Mouse (Mus musculus) myocyte (in vitro differentiated cells): ENCODE measurements at regions not wholly inside any gene's neighbourhood (a gene's known extent, or its start where the extent isn't known, plus 50 kb on each side); places are given as distances from the start of the nearest gene placed in this dataset.

Experiments
- H3K27me3 ChIP-seq: one replicate; pipeline ENCODE4 v1.6.1; 2011; ENCODE audit not compliant: control insufficient read depth, insufficient read depth, insufficient read length
- H3K36me3 ChIP-seq: one replicate; pipeline ENCODE4 v1.6.1; 2011; ENCODE audit not compliant: control insufficient read depth, insufficient read depth
- H3K4me2 ChIP-seq: one replicate; pipeline ENCODE4 v1.6.1; 2011; ENCODE audit warnings: low read depth, control low read depth
- H3K4me3 ChIP-seq: one replicate; pipeline ENCODE4 v1.5.1; 2011; ENCODE audit warnings: mild to moderate bottlenecking, control low read depth, moderate library complexity
- H3K79me2 ChIP-seq: one replicate; pipeline ENCODE4 v1.6.1; 2011; ENCODE audit not compliant: control insufficient read depth, insufficient read depth
- H3ac ChIP-seq: one replicate; pipeline ENCODE4 v1.6.1; 2011; ENCODE audit not compliant: control insufficient read depth, insufficient read length
- CEBPB ChIP-seq: IDR thresholded peaks from 2 replicates; pipeline ENCODE4 v1.6.1; 2011; ENCODE audit warnings: mild to moderate bottlenecking, moderate library complexity; ENCODE audit not compliant: poor library complexity, insufficient read depth, severe bottlenecking
- E2F4 ChIP-seq: IDR thresholded peaks from one replicate; pipeline ENCODE4 v1.6.1; 2011; ENCODE audit warnings: mild to moderate bottlenecking, control low read depth, moderate library complexity; ENCODE audit not compliant: insufficient read depth
- MAX ChIP-seq: IDR thresholded peaks from one replicate; pipeline ENCODE4 v1.6.1; 2011; ENCODE audit warnings: low read depth, mild to moderate bottlenecking, control low read depth
- MYOD1 ChIP-seq, 3 experiments: IDR thresholded peaks; one replicate each; pipeline ENCODE4 v1.6.1; 2011; ENCODE audit warnings: control low read depth in 2 of 3, low read depth in 2 of 3, mild to moderate bottlenecking in 2 of 3, moderate library complexity in 1 of 3; ENCODE audit not compliant: insufficient read length in 2 of 3, control insufficient read depth in 1 of 3
- MYOG ChIP-seq, 3 experiments: IDR thresholded peaks; one replicate each; pipeline ENCODE4 v1.6.1; 2011; ENCODE audit warnings: control low read depth in 2 of 3, low read depth in 2 of 3, mild to moderate bottlenecking in 2 of 3; ENCODE audit not compliant: insufficient read length in 2 of 3, control insufficient read depth in 1 of 3, insufficient read depth in 1 of 3
- POLR2A ChIP-seq: IDR thresholded peaks from one replicate; pipeline ENCODE4 v1.6.1; 2011; ENCODE audit warnings: low read depth, mild to moderate bottlenecking, control low read depth, moderate library complexity; ENCODE audit not compliant: insufficient read length
- POLR2AphosphoS2 ChIP-seq: IDR thresholded peaks from one replicate; pipeline ENCODE4 v1.6.1; 2011; ENCODE audit warnings: low read depth, control low read depth; ENCODE audit not compliant: insufficient read length
- REST ChIP-seq: IDR thresholded peaks from one replicate; pipeline ENCODE4 v1.6.1; 2011; ENCODE audit warnings: mild to moderate bottlenecking, control low read depth, moderate library complexity; ENCODE audit not compliant: insufficient read depth, insufficient read length
- SRF ChIP-seq: IDR thresholded peaks from one replicate; pipeline ENCODE4 v1.6.1; 2011; ENCODE audit warnings: low read depth; ENCODE audit not compliant: control insufficient read depth, insufficient read length
- TCF12 ChIP-seq: IDR thresholded peaks from one replicate; pipeline ENCODE4 v1.6.1; 2011; ENCODE audit warnings: mild to moderate bottlenecking, control low read depth; ENCODE audit not compliant: poor library complexity, insufficient read depth, severe bottlenecking
- TCF3 ChIP-seq: IDR thresholded peaks from one replicate; pipeline ENCODE4 v1.6.1; 2011; ENCODE audit warnings: low read depth, control low read depth; ENCODE audit not compliant: insufficient read length
- USF1 ChIP-seq: IDR thresholded peaks from one replicate; pipeline ENCODE4 v1.6.1; 2011; ENCODE audit warnings: low read depth, mild to moderate bottlenecking, control low read depth, moderate library complexity

GRCm38 (mm10) chr10:22908640-22909039, 88.7 kb upstream of the Tcf21 start:
- H3K4me3 ChIP-seq: no peak overlapping the region

GRCm38 (mm10) chr10:22905281-22905680, 85.3 kb upstream of the Tcf21 start:
- no peak overlapping the region for H3ac ChIP-seq
- no peaks in the 10 kb centered on the region for H3K79me2 ChIP-seq
- no peaks in the 10 kb centered on the region for H3K27me3 ChIP-seq
- no peaks in the 10 kb centered on the region for H3K36me3 ChIP-seq
- TF ChIP-seq POLR2A (no peak), MYOD1 (IDR thresholded peaks at IDR 0.05; ENCODE audit: control insufficient read depth in 1 of 3, insufficient read length in 2 of 3, low read depth in 2 of 3) (no peak), CEBPB (no peak), TCF12 (no peak), POLR2AphosphoS2 (no peak), MAX (no peak), TCF3 (no peak), SRF (no peak)
- H3K4me3 ChIP-seq: no peak overlapping the region
- H3K4me2 ChIP-seq: no peak overlapping the region

More at GRCm38 (mm10) chr10:22908640-22909039, 88.7 kb upstream of the Tcf21 start:
- Histone ChIP-seq H3K4me2 (no peak overlapping the region), H3K36me3 (no peaks in the 10 kb centered on the region), H3ac (no peak overlapping the region), H3K79me2 (no peaks in the 10 kb centered on the region), H3K27me3 (peaks cover 13% of the 10 kb centered on the region)
- TF ChIP-seq USF1 (no peak), TCF12 (no peak), MYOD1 (IDR thresholded peaks at IDR 0.05; ENCODE audit: control insufficient read depth in 1 of 3, insufficient read length in 2 of 3, low read depth in 2 of 3) (no peak), CEBPB (no peak), SRF (no peak)

GRCm38 (mm10) chr10:22893442-22893985, 73.5 kb upstream of the Tcf21 start:
- no peak overlapping the region for H3K4me3 ChIP-seq
- no peak overlapping the region for H3ac ChIP-seq
- no peak for TF ChIP-seq SRF
- TF ChIP-seq MYOD1 (IDR thresholded peaks at IDR 0.05; ENCODE audit: control insufficient read depth in 1 of 3, insufficient read length in 2 of 3, low read depth in 2 of 3): no peak
- TF ChIP-seq MYOG (IDR thresholded peaks at IDR 0.05; ENCODE audit: control insufficient read depth in 1 of 3, insufficient read depth in 1 of 3, insufficient read length in 2 of 3, low read depth in 2 of 3): no peak
- no peak for TF ChIP-seq TCF3
- no peak for TF ChIP-seq USF1
- no peak for TF ChIP-seq MAX
- TF ChIP-seq REST: no peak
- no peak for TF ChIP-seq E2F4
- TF ChIP-seq TCF12: no peak
- no peak for TF ChIP-seq POLR2AphosphoS2
- TF ChIP-seq CEBPB: no peak
- no peak for TF ChIP-seq POLR2A
- no peaks in the 10 kb centered on the region for H3K36me3 ChIP-seq
- peaks cover 5% of the 10 kb centered on the region for H3K27me3 ChIP-seq
- H3K79me2 ChIP-seq: no peaks in the 10 kb centered on the region
- no peak overlapping the region for H3K4me2 ChIP-seq

GRCm38 (mm10) chr10:22887451-22887850, 67.5 kb upstream of the Tcf21 start:
- Histone ChIP-seq H3K36me3 (no peaks in the 10 kb centered on the region), H3K4me3 (no peak overlapping the region), H3ac (no peak overlapping the region), H3K27me3 (no peaks in the 10 kb centered on the region), H3K79me2 (no peaks in the 10 kb centered on the region), H3K4me2 (no peak overlapping the region)
- no peak for TF ChIP-seq POLR2A
- no peak for TF ChIP-seq REST
- no peak for TF ChIP-seq MAX

DNA sequence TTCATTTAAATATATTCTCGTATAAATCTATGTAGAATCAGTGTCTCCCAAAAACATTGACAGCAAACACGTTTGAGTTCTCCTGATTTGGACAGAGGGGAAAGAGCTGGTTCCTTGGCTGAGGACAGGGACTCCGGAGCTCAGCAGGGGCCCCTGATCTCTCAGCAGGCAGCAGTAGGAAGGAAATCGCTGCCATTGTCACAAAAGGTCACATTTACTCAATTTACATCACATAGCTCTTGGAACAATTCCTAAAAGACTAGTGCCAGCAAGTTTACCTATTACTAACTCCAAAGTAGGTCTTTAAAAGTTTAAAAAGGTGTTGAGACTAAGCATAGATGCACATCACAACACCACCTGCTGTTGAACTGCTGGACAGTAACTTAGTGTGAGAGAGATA, 59.7 kb upstream of the Tcf21 start:
- no peak overlapping the region for H3K4me3 ChIP-seq
- H3ac ChIP-seq: no peak overlapping the region
- peaks cover 9% of the 10 kb centered on the region for H3K27me3 ChIP-seq
- TF ChIP-seq E2F4 (no peak), MYOG (IDR thresholded peaks at IDR 0.05; ENCODE audit: control insufficient read depth in 1 of 3, insufficient read depth in 1 of 3, insufficient read length in 2 of 3, low read depth in 2 of 3) (no peak), MAX (no peak), TCF3 (no peak), USF1 (no peak), SRF (no peak), CEBPB (no peak), MYOD1 (IDR thresholded peaks at IDR 0.05; ENCODE audit: control insufficient read depth in 1 of 3, insufficient read length in 2 of 3, low read depth in 2 of 3) (no peak), POLR2A (no peak), REST (no peak), TCF12 (no peak), POLR2AphosphoS2 (no peak)
- no peaks in the 10 kb centered on the region for H3K79me2 ChIP-seq
- no peak overlapping the region for H3K4me2 ChIP-seq
- no peaks in the 10 kb centered on the region for H3K36me3 ChIP-seq
